Comparison of ENCODE assay signal across 24 mouse cellular contexts in the genomic region with DNA sequence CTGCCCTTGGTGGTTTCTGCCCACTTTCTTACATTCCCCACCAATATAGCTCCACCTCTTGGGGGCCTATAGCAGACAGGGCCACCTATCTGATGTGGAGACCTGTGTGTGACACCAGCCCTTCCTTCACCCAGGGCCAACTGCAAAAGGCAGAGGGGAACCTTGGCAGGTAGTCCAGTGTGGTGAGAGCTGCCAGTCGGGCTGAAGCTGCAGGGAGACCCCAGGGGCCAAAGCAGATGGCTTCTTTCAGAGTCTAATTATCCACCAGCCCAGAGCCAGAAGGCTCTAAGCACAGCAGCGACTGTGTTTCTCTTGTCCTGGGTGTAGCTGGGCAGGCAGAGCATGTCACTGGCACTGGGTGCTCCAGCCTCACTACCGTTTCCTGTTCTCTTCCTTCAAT.
DNase-seq lines count a peak whose midpoint lies in the region; ATAC-seq and TF ChIP-seq lines count a peak whose summit lies in the region.
"Had no signal": no experiment of that assay in that cellular context is flagged by ENCODE, and none has a peak within 500 bp of the region (broad histone marks: within the 10 kb centered on the region; RNA-seq: fewer than 3 reads in every experiment).

No protein-coding gene starts in this region.

- WGBS in hindbrain, embryonic 16.5 days, result 30% methylated on average over 3 of the region's 3 CpGs
- 24% methylated on average over 3 of the region's 3 CpGs for WGBS in hindbrain, embryonic 12.5 days
- 48% methylated on average over 3 of the region's 3 CpGs for WGBS in midbrain, embryonic 13.5 days
- 47% methylated on average over 3 of the region's 3 CpGs for WGBS in midbrain, embryonic 16.5 days

- 0 out of 2 replicates have a peak, but pooled peaks have one; percentile 34 for ATAC-seq in hindbrain, embryonic 16.5 days
- no peak for ATAC-seq in hindbrain, embryonic 12.5 days (ENCODE audit: low FRiP score)
- ATAC-seq in midbrain, embryonic 13.5 days, result 0 out of 2 replicates have a peak, but pooled peaks have one; percentile 46
- ATAC-seq in midbrain, embryonic 16.5 days, result no peak
- ATAC-seq: forebrain, embryonic 15.5 days; intestine, postnatal 0 days had no signal

- H3K27ac ChIP-seq in hindbrain, embryonic 16.5 days (ENCODE audit: low read depth, low read length), result no peak overlapping the region
- H3K27ac ChIP-seq in hindbrain, embryonic 12.5 days, result no peak overlapping the region
- peak overlapping the region; percentile 46; the same call in 1 of the 2 replicates for H3K27ac ChIP-seq in midbrain, embryonic 13.5 days
- H3K27ac ChIP-seq in midbrain, embryonic 16.5 days (ENCODE audit: low read length), result no peak overlapping the region
- H3K27ac ChIP-seq: forebrain, embryonic 12.5 days; forebrain, embryonic 15.5 days; heart, adult 2 months; heart, embryonic 10.5 days; heart, embryonic 13.5 days had no signal

- DNase-seq in cerebellum, postnatal 14 days, result peak; percentile 58
- no peak for DNase-seq in cerebellum, adult 9-10 months
- peak; percentile 57 for DNase-seq in brain, embryonic 14.5 days (ENCODE audit: low read depth)
- no peak for DNase-seq in gastrocnemius, postnatal 36 days
- DNase-seq: adrenal gland, adult 2 months; adrenal gland, postnatal 14 days; B cell, adult 2 months; cerebellum, adult 18-20 months; cerebellum, adult 9-11 months; gastrocnemius, postnatal 25 days; heart, adult 2 months; heart, postnatal 14 days; heart, postnatal 4 days; kidney, adult 2 months had no signal

- no peak overlapping the region for H3K4me2 ChIP-seq in hindbrain, embryonic 16.5 days (ENCODE audit: low read length)
- H3K4me2 ChIP-seq in hindbrain, embryonic 12.5 days (replicated peaks), result no peak overlapping the region
- no peak overlapping the region for H3K4me2 ChIP-seq in midbrain, embryonic 13.5 days (replicated peaks)
- H3K4me2 ChIP-seq in midbrain, embryonic 16.5 days (ENCODE audit: low read length), result no peak overlapping the region
- H3K4me2 ChIP-seq: forebrain, embryonic 12.5 days; forebrain, embryonic 15.5 days; heart, embryonic 13.5 days had no signal

- intact Hi-C loops in gastrocnemius, postnatal 36 days (cut with DNase I), result no loop called here

- no peak overlapping the region for H3K9ac ChIP-seq in hindbrain, embryonic 16.5 days (ENCODE audit: low read depth, low read length)
- no peak overlapping the region for H3K9ac ChIP-seq in hindbrain, embryonic 12.5 days
- H3K9ac ChIP-seq in midbrain, embryonic 13.5 days (replicated peaks), result no peak overlapping the region
- no peak overlapping the region for H3K9ac ChIP-seq in midbrain, embryonic 16.5 days (ENCODE audit: low read depth, low read length)
- H3K9ac ChIP-seq: forebrain, embryonic 12.5 days; forebrain, embryonic 15.5 days; heart, embryonic 13.5 days had no signal

- H3K9me3 ChIP-seq in hindbrain, embryonic 16.5 days (ENCODE audit: control insufficient read depth, low read length), result no peaks in the 10 kb centered on the region
- no peaks in the 10 kb centered on the region for H3K9me3 ChIP-seq in hindbrain, embryonic 12.5 days (replicated peaks)
- no peaks in the 10 kb centered on the region for H3K9me3 ChIP-seq in midbrain, embryonic 13.5 days
- no peaks in the 10 kb centered on the region for H3K9me3 ChIP-seq in midbrain, embryonic 16.5 days (replicated peaks; ENCODE audit: control insufficient read depth, low read length, poor library complexity, severe bottlenecking)
- H3K9me3 ChIP-seq: forebrain, embryonic 12.5 days; forebrain, embryonic 15.5 days; G1E; heart, embryonic 10.5 days; heart, embryonic 13.5 days had no signal

- no peaks in the 10 kb centered on the region for H3K4me1 ChIP-seq in hindbrain, embryonic 16.5 days (ENCODE audit: control insufficient read depth, insufficient read depth, low read depth, low read length)
- H3K4me1 ChIP-seq in hindbrain, embryonic 12.5 days, result peaks cover 6% of the 10 kb centered on the region
- H3K4me1 ChIP-seq in midbrain, embryonic 13.5 days (replicated peaks), result peaks cover 24% of the 10 kb centered on the region
- 0 out of 2 replicates have a peak, but pooled peaks cover 2% of the 10 kb centered on the region for H3K4me1 ChIP-seq in midbrain, embryonic 16.5 days (ENCODE audit: control insufficient read depth, insufficient read depth, low read length)
- H3K4me1 ChIP-seq: forebrain, embryonic 15.5 days had no signal

- H3K4me3 ChIP-seq in hindbrain, embryonic 16.5 days (ENCODE audit: low read length), result no peak overlapping the region
- no peak overlapping the region for H3K4me3 ChIP-seq in hindbrain, embryonic 12.5 days
- H3K4me3 ChIP-seq in midbrain, embryonic 13.5 days (replicated peaks), result no peak overlapping the region
- no peak overlapping the region for H3K4me3 ChIP-seq in midbrain, embryonic 16.5 days (ENCODE audit: low read depth, low read length)
- H3K4me3 ChIP-seq: forebrain, embryonic 12.5 days; forebrain, embryonic 15.5 days; heart, adult 2 months; heart, embryonic 10.5 days; heart, embryonic 13.5 days had no signal

- no peak for TF ChIP-seq POLR2A in brain, embryonic 14.5 days (IDR thresholded peaks at IDR 0.05; ENCODE audit: borderline replicate concordance, extremely low read depth, insufficient read depth, insufficient read length, poor library complexity, severe bottlenecking)

- H3K36me3 ChIP-seq in hindbrain, embryonic 16.5 days (ENCODE audit: control insufficient read depth, insufficient read depth, low read length), result no peaks in the 10 kb centered on the region
- H3K36me3 ChIP-seq in hindbrain, embryonic 12.5 days, result no peaks in the 10 kb centered on the region
- H3K36me3 ChIP-seq in midbrain, embryonic 13.5 days, result no peaks in the 10 kb centered on the region
- no peaks in the 10 kb centered on the region for H3K36me3 ChIP-seq in midbrain, embryonic 16.5 days (ENCODE audit: control insufficient read depth, insufficient read depth, low read length)
- H3K36me3 ChIP-seq: forebrain, embryonic 12.5 days; forebrain, embryonic 15.5 days; G1E; heart, embryonic 10.5 days; heart, embryonic 13.5 days had no signal

- no peak for TF ChIP-seq CTCF in brain, embryonic 14.5 days (IDR thresholded peaks at IDR 0.05; ENCODE audit: borderline replicate concordance, extremely low read depth, insufficient read depth, insufficient read length)

- H3K27me3 ChIP-seq in hindbrain, embryonic 16.5 days (replicated peaks; ENCODE audit: control insufficient read depth, insufficient read depth, low read length), result no peaks in the 10 kb centered on the region
- H3K27me3 ChIP-seq in hindbrain, embryonic 12.5 days, result 0 out of 2 replicates have a peak, but pooled peaks cover 4% of the 10 kb centered on the region
- H3K27me3 ChIP-seq in midbrain, embryonic 13.5 days, result 0 out of 2 replicates have a peak, but pooled peaks cover 3% of the 10 kb centered on the region
- H3K27me3 ChIP-seq in midbrain, embryonic 16.5 days (ENCODE audit: control insufficient read depth, insufficient read depth, low read depth, low read length), result no peaks in the 10 kb centered on the region
- H3K27me3 ChIP-seq: forebrain, embryonic 15.5 days had no signal

Comparison
In these comparisons a context has a peak if more than half of its experiments do, and no peak if none do; other contexts are left out.
1. DNase-seq: peak in cerebellum, postnatal 14 days (2 of 2) and brain, embryonic 14.5 days (single experiment); none in cerebellum, adult 9-10 months (single experiment) and gastrocnemius, postnatal 36 days (0 of 2).
2. ATAC-seq: peak in hindbrain, embryonic 16.5 days (single experiment) and midbrain, embryonic 13.5 days (single experiment); none in hindbrain, embryonic 12.5 days (single experiment) and midbrain, embryonic 16.5 days (single experiment).